Mouse (Mus musculus): ENCODE measurements around the gene Sf3b6. TPM values are rescaled to one million over a fixed set of nuclear protein-coding genes. Genes with fewer than 3 reads are reported as not detected.

Sf3b6 gene
- total RNA-seq, 2 experiments from 2014 or later, result 108 to 163 TPM

- no peak for ATAC-seq (replicated peaks; ENCODE audit: low FRiP score, poor library complexity, severe bottlenecking)
These were observed 19.6 kb downstream of the Sf3b6 start for GRCm38 (mm10) chr12:4836959-4837358.

GRCm38 (mm10) chr12:4840010-4840409, 22.7 kb downstream of the Sf3b6 start:
- no peak for ATAC-seq (replicated peaks; ENCODE audit: low FRiP score, poor library complexity, severe bottlenecking)

GRCm38 (mm10) chr12:4840741-4841140, 23.4 kb downstream of the Sf3b6 start:
- ATAC-seq (replicated peaks; ENCODE audit: low FRiP score, poor library complexity, severe bottlenecking), result no peak

- no peak for ATAC-seq (replicated peaks; ENCODE audit: low FRiP score, poor library complexity, severe bottlenecking)
These were observed 24.1 kb downstream of the Sf3b6 start, which contains the start of gene Fkbp1b for GRCm38 (mm10) chr12:4841392-4841887. Fkbp1b (minus strand) TSS chr12:4841591.

DNA sequence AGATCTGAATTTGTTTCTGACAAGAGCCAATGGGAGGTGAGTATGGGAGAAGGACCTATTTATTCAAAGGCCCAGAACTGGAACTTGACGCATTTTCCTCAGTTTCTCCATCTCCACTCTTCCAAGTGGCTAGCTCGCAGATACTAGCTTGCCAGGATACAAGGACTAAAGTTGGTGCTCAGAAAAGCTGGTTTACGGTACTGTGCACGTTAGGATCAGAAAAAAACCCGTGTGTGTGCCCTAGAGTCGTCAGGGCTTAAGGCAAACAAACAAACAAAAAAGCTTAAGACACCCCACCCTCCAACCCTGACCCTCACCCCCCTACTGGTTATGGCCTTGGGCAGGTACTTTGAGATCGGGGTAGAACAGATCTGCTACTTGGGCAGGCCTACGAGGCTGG, 25.1 kb downstream of the Sf3b6 start:
- no peak for ATAC-seq (replicated peaks; ENCODE audit: low FRiP score, poor library complexity, severe bottlenecking)

GRCm38 (mm10) chr12:4842890-4843597, 25.7 kb downstream of the Sf3b6 start, which contains the start of gene Wdcp:
Wdcp (plus strand) TSS chr12:4843303.
- peak; percentile 98 for ATAC-seq (replicated peaks; ENCODE audit: low FRiP score, poor library complexity, severe bottlenecking)

- peak; percentile 66 for ATAC-seq (replicated peaks; ENCODE audit: low FRiP score, poor library complexity, severe bottlenecking)
These were observed 26.4 kb downstream of the Sf3b6 start for GRCm38 (mm10) chr12:4843741-4844140.

DNA sequence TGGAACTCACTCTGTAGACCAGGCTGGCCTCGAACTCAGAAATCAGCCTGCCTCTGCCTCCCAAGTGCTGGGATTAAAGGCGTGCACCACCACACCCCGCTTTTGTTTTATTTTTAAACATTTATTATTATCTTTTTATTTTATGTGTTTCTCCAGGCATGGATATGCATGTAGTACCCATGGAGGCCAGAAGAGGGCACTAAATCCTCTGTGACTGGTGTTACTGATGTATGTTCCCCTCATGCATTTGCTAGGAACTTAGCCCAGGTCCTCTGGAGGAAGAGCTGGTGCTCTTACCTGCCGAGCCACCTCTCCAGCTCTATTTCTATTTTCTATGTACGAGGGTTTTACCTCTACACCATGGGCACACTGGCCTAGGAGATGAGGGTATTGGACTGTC, 38.8 kb downstream of the Sf3b6 start:
- ATAC-seq (replicated peaks; ENCODE audit: low FRiP score, poor library complexity, severe bottlenecking), result peak; percentile 57; the same call in 1 of the 2 replicates

GRCm38 (mm10) chr12:4856834-4857233, 39.5 kb downstream of the Sf3b6 start:
- no peak for ATAC-seq (replicated peaks; ENCODE audit: low FRiP score, poor library complexity, severe bottlenecking)

DNA sequence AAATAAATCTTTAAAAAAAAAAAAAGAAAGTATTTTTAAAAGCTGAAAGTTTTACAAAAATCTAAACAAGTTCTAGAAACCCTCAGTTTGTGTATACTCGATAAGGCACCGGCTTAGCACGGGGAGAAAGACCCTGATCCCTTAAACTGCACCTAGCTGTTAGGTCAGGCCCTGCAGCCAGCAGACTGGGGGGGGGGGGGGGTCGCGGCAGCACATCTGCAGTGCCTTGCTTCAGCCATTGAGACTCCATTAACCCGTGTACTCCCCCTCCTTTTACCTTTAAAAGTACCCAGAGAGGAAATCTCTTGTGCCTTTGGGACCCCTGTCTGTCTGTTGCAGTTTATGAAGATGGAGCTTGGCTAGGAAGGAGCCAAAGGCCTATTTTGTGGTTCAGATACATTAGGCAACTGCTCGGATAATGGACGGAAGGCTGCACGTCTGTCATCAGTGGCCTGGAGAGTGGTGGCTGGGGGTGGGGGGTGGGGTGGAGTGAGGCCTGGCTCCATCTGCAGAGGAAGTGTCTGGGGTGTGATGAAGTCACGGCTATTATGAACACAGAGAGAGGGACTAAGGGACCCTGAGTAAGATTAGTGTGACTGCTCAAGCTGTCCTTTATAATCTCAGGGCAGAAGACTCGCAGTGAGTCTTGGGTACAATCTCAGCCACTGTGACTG, 42.0 kb downstream of the Sf3b6 start:
- no peak for ATAC-seq (replicated peaks; ENCODE audit: low FRiP score, poor library complexity, severe bottlenecking)

GRCm38 (mm10) chr12:4862672-4863071, 45.3 kb downstream of the Sf3b6 start:
- ATAC-seq (replicated peaks; ENCODE audit: low FRiP score, poor library complexity, severe bottlenecking), result peak; percentile 60; the same call in 1 of the 2 replicates

DNA sequence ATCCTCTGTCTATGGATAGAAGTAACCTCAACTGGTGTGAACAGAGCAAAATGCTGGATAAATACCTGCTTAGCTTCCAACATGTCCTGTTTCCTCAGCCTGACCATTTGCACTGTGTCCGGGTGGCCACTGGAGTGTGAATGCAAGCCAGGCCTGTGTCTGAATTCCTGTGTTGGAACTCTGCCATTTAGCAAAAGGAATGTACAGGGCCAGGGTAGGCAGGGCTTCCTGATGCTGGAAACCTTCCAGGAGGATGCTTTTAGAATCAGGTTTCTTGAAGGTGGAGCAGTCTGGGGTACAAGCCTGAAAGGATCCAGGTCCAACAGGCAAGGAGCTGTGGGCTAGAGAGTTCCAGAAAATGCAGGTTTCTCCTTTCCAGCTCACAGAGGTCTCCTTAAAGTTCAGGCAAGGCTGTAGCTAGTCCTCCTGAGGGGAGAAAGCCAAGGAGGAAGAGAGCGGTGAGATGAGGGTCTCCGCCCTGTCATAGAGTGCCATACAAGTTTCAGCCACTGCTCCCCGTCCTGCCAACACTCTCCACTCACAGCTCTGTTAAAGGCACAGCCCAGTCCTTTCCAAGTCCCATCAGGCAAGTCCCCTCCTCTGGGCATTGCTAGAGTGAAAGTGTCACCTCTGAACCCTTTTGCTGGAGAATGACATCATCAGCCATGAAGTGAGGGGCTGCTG, 46.5 kb downstream of the Sf3b6 start:
- no peak for ATAC-seq (replicated peaks; ENCODE audit: low FRiP score, poor library complexity, severe bottlenecking)

DNA sequence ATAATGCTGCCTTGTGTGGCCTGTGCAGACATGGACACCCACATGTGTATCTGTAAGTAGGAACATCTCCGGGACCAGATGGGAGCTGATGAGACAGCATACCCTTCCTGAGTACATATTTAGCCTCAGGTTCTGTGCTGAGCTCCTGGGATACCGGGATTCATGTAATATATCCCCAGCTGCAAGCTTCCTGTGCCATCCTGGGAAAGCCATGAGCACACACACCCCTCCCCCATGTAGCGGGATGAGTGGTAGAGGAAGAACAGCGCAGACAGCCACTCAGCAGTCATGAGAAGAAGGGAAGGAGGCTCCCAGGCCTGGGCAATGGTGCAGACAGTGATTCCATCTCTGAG, 47.0 kb downstream of the Sf3b6 start:
- no peak for ATAC-seq (replicated peaks; ENCODE audit: low FRiP score, poor library complexity, severe bottlenecking)

DNA sequence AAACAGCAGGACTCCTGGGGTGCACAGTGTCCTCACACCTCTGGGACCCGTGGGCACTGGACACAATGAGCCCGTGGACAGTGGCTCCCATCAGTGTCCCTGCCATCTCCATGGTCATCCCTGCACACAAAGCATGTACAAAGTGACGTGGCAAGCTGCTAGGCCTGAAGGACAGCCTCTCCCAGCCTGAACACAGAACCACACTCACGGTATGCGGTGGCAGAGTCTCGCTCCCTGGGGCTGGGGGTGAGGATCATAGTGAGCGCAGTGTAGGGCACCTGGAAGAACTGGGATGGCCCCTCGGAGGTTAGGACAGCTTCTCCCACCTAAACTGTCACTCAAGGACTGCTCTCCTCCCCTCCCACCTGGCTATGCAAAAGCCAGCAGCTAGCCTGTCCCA, 51.6 kb downstream of the Sf3b6 start:
- ATAC-seq (replicated peaks; ENCODE audit: low FRiP score, poor library complexity, severe bottlenecking), result no peak

DNA sequence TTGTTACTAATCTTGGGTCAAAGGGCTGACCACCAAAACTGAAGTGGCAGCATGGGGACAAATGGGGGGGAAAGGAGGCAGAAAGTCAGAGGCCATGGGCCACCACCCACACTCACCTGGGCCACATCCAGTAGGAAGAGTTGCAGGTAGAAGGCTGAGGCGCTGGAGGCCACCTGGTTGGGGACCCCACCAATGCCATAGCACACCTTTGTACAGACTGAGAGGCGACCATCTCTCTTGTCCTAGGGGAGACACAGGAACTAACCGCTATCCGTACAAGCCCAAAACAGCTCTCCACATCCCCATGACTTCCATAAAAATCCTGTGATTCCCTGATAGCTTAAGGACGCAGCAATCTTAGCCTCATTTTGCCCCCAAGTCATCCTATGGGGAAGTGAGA, 53.9 kb downstream of the Sf3b6 start:
- ATAC-seq (replicated peaks; ENCODE audit: low FRiP score, poor library complexity, severe bottlenecking), result no peak

DNA sequence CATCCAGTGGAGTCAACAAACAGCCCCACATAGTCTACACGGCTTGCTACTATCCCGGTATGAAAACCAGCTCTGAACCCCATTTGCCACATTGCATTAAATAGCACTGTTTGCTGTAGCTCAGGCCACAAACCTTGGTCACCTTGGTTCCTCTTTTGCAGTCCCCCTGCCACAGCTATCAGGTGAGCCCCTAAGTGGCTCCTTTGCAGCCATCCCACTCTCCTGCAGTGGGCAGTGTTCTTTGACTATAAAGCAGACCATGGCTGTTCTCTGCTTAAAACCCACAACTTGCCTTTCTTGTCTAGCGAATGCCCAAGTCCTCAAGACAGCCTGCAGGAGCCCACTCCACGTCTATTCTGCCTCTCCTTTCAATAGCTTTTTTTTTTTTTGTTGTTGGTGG, 54.9 kb downstream of the Sf3b6 start:
- peak; percentile 40; the same call in 1 of the 2 replicates for ATAC-seq (replicated peaks; ENCODE audit: low FRiP score, poor library complexity, severe bottlenecking)

- ATAC-seq (replicated peaks; ENCODE audit: low FRiP score, poor library complexity, severe bottlenecking), result peak; percentile 78
These were observed 55.7 kb downstream of the Sf3b6 start for GRCm38 (mm10) chr12:4872983-4873477.

- ATAC-seq (replicated peaks; ENCODE audit: low FRiP score, poor library complexity, severe bottlenecking), result no peak
These were observed 56.2 kb downstream of the Sf3b6 start for GRCm38 (mm10) chr12:4873531-4873930.

DNA sequence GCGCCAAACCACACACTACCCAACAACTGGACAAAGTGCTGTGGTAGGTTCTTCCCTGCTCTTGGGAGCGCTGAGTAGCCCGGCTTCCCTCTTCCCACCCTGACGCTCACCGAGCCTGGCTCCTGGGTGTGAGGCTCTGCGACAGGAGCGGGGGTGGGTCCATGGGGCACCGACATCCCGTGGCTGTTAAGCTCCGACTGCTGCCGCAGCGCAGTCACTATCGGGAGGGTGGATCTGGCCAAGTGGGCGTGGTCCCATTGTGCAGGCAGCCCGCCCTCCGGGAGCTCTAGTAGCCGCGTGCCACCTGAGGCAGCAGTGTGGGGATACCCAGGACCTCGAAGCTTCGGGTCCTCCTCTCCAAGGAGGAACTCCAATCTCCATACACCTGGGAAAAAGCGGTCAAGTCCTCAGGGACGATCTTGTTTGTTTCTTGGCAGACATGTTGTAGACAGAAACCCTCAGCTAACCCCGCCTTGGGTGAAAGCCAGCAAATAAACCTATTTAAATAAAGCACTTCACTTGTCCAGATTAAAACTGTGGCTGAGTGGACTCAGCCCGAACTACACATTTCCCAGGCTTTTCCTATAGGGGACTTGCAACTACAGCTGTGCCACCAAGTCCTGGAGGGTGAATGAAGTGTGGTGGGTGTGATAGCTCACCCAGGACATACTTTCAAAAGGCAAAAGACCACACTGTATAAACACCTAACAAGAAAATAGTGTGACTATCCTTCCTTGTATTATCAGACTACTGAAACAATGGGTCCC, 57.0 kb downstream of the Sf3b6 start, which contains the start of gene Mfsd2b:
Gene Mfsd2b (minus strand): TSS at position 199 of the 767 bp plus-strand sequence.
- peak; percentile 86 for ATAC-seq (replicated peaks; ENCODE audit: low FRiP score, poor library complexity, severe bottlenecking)

DNA sequence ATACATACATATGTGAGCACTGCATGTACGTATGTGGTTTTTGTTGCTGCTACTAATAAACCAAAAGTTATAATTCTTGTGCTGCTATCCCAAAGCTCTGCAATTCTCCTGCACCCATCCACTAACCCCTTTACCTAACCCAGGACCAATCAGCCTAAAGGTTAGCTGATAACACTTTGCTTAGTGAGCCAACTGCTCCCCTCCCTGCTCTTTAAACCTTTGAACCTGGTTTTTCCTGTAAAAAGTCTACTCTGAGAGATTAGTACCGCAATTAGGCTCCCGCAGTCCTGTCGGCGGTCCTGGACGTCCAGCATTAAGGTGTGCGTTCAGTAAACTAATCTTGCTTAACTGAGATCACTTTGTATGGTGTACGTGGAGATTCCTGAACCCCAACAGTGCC, 58.3 kb downstream of the Sf3b6 start:
- ATAC-seq (replicated peaks; ENCODE audit: low FRiP score, poor library complexity, severe bottlenecking), result no peak
